Mouse (Mus musculus) kidney, adult 2 months (tissue): ENCODE results near the gene Tuft1.
"Not testable (repeated sequence)": the region's sequence is repeated elsewhere in the genome, so short reads cannot be mapped to it uniquely, and the experiment has no call there.

Experiments used
- CTCF ChIP-seq: fragments of 200-500 bp; conservative IDR thresholded peaks from 2 replicates; pipeline ENCODE4 v1.5.1; 2011; ENCODE audit warnings: low read depth, mild to moderate bottlenecking, control low read depth, low read length, moderate library complexity, mixed read lengths; ENCODE audit not compliant: insufficient read depth, insufficient read length
- POLR2A ChIP-seq: fragments of 200-500 bp; IDR thresholded peaks from one replicate; pipeline ENCODE4 v1.6.1; 2011; ENCODE audit warnings: low read depth, low read length, control low read depth

DNA sequence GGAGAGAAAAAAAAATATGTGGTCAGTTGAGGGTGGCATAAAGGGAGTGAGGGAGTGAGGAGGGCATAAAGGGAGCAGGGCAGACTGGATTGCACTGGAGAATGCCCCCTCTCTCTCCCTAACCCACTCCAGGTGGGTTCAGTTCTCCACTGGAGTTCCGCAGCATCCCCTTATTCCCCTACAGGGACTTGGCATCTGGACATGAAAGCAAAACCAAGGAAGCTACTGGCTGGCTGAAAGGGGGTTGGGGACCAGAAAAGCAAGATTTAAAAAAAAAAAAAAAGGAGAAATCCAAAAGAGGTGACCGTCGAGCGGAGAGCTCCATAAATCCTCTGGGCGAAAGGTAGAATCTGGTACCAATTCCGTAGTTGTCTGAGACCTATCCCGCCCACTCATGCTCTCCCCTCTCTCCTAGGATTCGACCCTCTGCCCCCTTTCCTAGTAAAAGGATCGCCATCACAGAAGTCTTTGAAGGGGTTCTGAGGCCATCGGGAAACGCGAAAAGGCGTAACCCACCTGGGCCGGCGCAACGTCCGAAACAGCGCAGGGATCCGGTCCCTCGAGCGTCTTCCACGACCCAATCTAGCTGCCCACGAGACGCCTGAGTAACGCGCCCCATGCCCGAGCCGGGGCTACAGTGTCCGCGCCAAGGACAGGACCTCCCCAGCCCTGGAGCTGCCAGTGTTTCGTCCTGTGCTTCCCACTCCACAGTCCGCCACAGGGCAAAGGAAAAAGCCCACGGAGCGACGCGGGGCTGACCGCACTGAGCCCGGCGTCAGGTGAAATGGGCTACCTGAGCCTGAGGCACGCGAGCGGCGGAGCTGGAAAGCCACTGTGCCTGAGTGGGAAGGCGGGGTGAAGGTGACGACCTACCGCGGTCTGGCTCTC, 576 bp downstream of the Tuft1 start:
- not testable (repeated sequence) for TF ChIP-seq CTCF, POLR2A
